Mouse (Mus musculus) monocyte, adult 5-6 weeks (primary cell): ENCODE results near the gene Rhou. TPM values are rescaled to one million over a fixed set of nuclear protein-coding genes. Genes with fewer than 3 reads are reported as not detected.

ENCODE experiments used
- ATAC-seq: fragments of 153-309, 156-312 bp; replicated peaks from 2 replicates; pipeline ENCODE4 v1.8.0; 2017; ENCODE audit warnings: mild to moderate bottlenecking; ENCODE audit not compliant: low TSS enrichment, insufficient number of reproducible peaks, severe bottlenecking, poor library complexity, low FRiP score
- total RNA-seq: library from RNA; stranded (forward); fragments of 200-1000, 200-491, 200-594 nt; gene quantifications from 3 replicates; pipeline ENCODE4 v1.2.3, GENCODE M21; 2017

Gene Rhou
- total RNA-seq, 1 experiment from 2014 or later, result 0.86 TPM

- ATAC-seq, result no peak
Observed at GRCm38 (mm10) chr8:123683321-123683720, 29.6 kb downstream of the Rhou start.

GRCm38 (mm10) chr8:123684806-123685205, 31.1 kb downstream of the Rhou start:
- no peak for ATAC-seq

- ATAC-seq, result no peak
Observed at GRCm38 (mm10) chr8:123685477-123685876, 31.7 kb downstream of the Rhou start.

- no peak for ATAC-seq
Observed at GRCm38 (mm10) chr8:123687826-123688225, 34.1 kb downstream of the Rhou start.

GRCm38 (mm10) chr8:123692165-123692962, 38.6 kb downstream of the Rhou start:
- no peak for ATAC-seq

GRCm38 (mm10) chr8:123696167-123696566, 42.4 kb downstream of the Rhou start:
- no peak for ATAC-seq

GRCm38 (mm10) chr8:123697329-123697728, 43.6 kb downstream of the Rhou start:
- ATAC-seq, result no peak

GRCm38 (mm10) chr8:123700399-123701070, 46.8 kb downstream of the Rhou start:
- ATAC-seq, result no peak

- no peak for ATAC-seq
Observed at GRCm38 (mm10) chr8:123701952-123702587, 48.3 kb downstream of the Rhou start.

- ATAC-seq, result no peak
Observed at GRCm38 (mm10) chr8:123705376-123705775, 51.6 kb downstream of the Rhou start.

- ATAC-seq, result no peak
Observed at GRCm38 (mm10) chr8:123707137-123707536, 53.4 kb downstream of the Rhou start.

- ATAC-seq, result no peak
Observed at GRCm38 (mm10) chr8:123708729-123709128, 55.0 kb downstream of the Rhou start.

- ATAC-seq, result no peak
Observed at GRCm38 (mm10) chr8:123710335-123710734, 56.6 kb downstream of the Rhou start.

Other genes with a start within 250 kb of the Rhou start
- not detected in 3 replicates for gene Mc1r, start 246.8 kb upstream of the Rhou start, total RNA-seq
- 0.29 to 0.96 TPM (median 0.76 TPM) in 3 replicates for gene Tubb3, start 242.5 kb upstream of the Rhou start, total RNA-seq
- 9.1 to 9.7 TPM (median 9.4 TPM) in 3 replicates for gene Def8, start 230.4 kb upstream of the Rhou start, total RNA-seq
- 11.3 to 24.6 TPM (median 14.3 TPM) in 3 replicates for gene Afg3l1, start 176.0 kb upstream of the Rhou start, total RNA-seq
- gene Dbndd1, start 138.5 kb upstream of the Rhou start, total RNA-seq, result 0.64 TPM in 1 of 3 replicates, not detected in the others
- gene Gas8, start 135.1 kb upstream of the Rhou start, total RNA-seq, result 4.2 to 6.7 TPM (median 5.1 TPM) in 3 replicates
- gene Rab4a, start 152.1 kb downstream of the Rhou start, total RNA-seq, result 0.68 to 0.86 TPM (median 0.75 TPM) in 3 replicates
- gene Ccsap, start 206.3 kb downstream of the Rhou start, total RNA-seq, result 3.1 to 8.9 TPM (median 6.7 TPM) in 3 replicates
- not detected in 3 replicates for gene Acta1, start 240.8 kb downstream of the Rhou start, total RNA-seq